Comparison of ENCODE assay signal across 30 mouse cellular contexts in the genomic region with DNA sequence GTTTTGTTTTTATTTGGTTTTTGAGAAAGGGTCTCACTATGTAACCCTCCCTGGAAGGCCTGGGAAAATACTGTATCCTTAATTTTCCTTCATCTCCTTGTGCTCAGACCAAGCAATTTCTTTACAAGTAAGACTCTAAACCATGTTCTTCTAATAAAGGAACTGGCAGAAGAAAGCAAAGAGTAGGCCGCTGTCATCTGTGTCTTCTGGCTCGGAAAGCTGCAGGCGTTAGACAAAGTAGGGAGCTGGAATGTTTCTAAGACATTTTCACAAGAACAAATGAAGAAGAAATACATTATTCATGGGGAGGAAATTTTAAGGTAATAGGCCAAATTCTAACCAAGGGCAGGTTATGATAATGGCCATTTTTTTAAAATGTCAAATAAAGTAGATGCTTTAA. TPM values are rescaled to one million over a fixed set of nuclear protein-coding genes. Genes with fewer than 3 reads are reported as not detected.
DNase-seq lines count a peak whose midpoint lies in the region.
"Had no signal": no experiment of that assay in that cellular context is flagged by ENCODE, and none has a peak within 500 bp of the region (broad histone marks: within the 10 kb centered on the region; RNA-seq: fewer than 3 reads in every experiment).

No protein-coding gene starts in this region.

- DNase-seq in frontal cortex, adult 2 months (ENCODE audit: extremely low spot score in 1 of 2, low spot score in 1 of 2): peak; percentile 41 to 63
- no peak for DNase-seq in frontal cortex, postnatal 25 days (ENCODE audit: low spot score in 2 of 2)
- DNase-seq in layer of hippocampus, adult 9-11 months: peak; percentile 47
- no peak for DNase-seq in layer of hippocampus, postnatal 10 days (ENCODE audit: low spot score in 2 of 2)
- DNase-seq in right cerebral cortex, postnatal 10 days (ENCODE audit: low spot score in 2 of 2): peak; percentile 56 to 68
- DNase-seq in right cerebral cortex, postnatal 4 days: no peak
- DNase-seq in heart, postnatal 36 days: no peak
- DNase-seq: adrenal gland, adult 8-10 months; cerebellum, adult 8-10 months; cerebellum, postnatal 25 days; forebrain, postnatal 0 days; gastrocnemius, postnatal 10 days; heart, postnatal 10 days; kidney, adult 11 months; kidney, postnatal 14 days; liver, embryonic 13.5 days; lung, adult 18-20 months; lung, postnatal 4 days; thymus, postnatal 14 days had no signal

- intact Hi-C loops in heart, postnatal 36 days (cut with DNase I): no loop called here

RNA-seq across cellular contexts. Expression of a gene that starts 21.6 kb away (rescaled TPM):
- 0.48 and 1.6 TPM in 2 replicates for polyA plus RNA-seq in frontal cortex, adult 2 months (2012; rRNA removed)
- total RNA-seq in layer of hippocampus, postnatal 10 days (2021): 1 to 10 TPM in 1 of 2 experiments, not detected in 1; 1.9 TPM
- 10 to 100 TPM in 1 of 2 experiments, 1 to 10 TPM in 1; 7.1 to 10.6 TPM for total RNA-seq in heart, postnatal 36 days (2021)
- total RNA-seq: forebrain, postnatal 0 days; G1E; gastrocnemius, postnatal 10 days; layer of hippocampus, adult 8-10 months; midbrain, postnatal 0 days had no signal
- polyA plus RNA-seq: embryonic facial prominence, embryonic 10.5 days; forebrain, postnatal 0 days; hindbrain, embryonic 10.5 days; hindbrain, embryonic 15.5 days; limb, embryonic 10.5 days; limb, embryonic 15.5 days; liver, embryonic 13.5 days; midbrain, embryonic 12.5 days; midbrain, postnatal 0 days; myocyte; neural tube, embryonic 12.5 days had no signal

Comparison
In these comparisons a context has a peak if more than half of its experiments do, and no peak if none do; other contexts are left out.
1. DNase-seq: peak in frontal cortex, adult 2 months (2 of 2), layer of hippocampus, adult 9-11 months (single experiment) and right cerebral cortex, postnatal 10 days (2 of 2); none in frontal cortex, postnatal 25 days (0 of 2), layer of hippocampus, postnatal 10 days (0 of 2), right cerebral cortex, postnatal 4 days (single experiment) and heart, postnatal 36 days (0 of 2).